Mouse (Mus musculus) forebrain, embryonic 10.5 days (tissue): Measurements from ENCODE around the gene Syna. TPM values are rescaled to one million over a fixed set of nuclear protein-coding genes. Genes with fewer than 3 reads are reported as not detected.

Experiments
- DNase-seq: peaks from one replicate; pipeline ENCODE4 v3.0.0-alpha.2; 2017; ENCODE audit warnings: low spot score; ENCODE audit errors: extremely low spot score
- H3K27ac ChIP-seq: fragments of 300-500 bp; sonication (generic); 2 replicates; pipeline ENCODE4 v1.5.1; 2016; ENCODE audit warnings: mild to moderate bottlenecking
- H3K27me3 ChIP-seq: fragments of 300-500 bp; sonication (generic); 2 replicates; pipeline ENCODE4 v1.6.1; 2016; ENCODE audit warnings: mild to moderate bottlenecking; ENCODE audit not compliant: poor library complexity, severe bottlenecking
- H3K36me3 ChIP-seq: fragments of 300-500 bp; sonication (generic); replicated peaks from 2 replicates; pipeline ENCODE4 v1.6.1; 2016; ENCODE audit warnings: mild to moderate bottlenecking, moderate library complexity
- H3K4me1 ChIP-seq: fragments of 300-500 bp; sonication (generic); 2 replicates; pipeline ENCODE4 v1.6.1; 2016
- H3K4me3 ChIP-seq: fragments of 300-500 bp; sonication (generic); 2 replicates; pipeline ENCODE4 v1.5.1; 2016; ENCODE audit warnings: mild to moderate bottlenecking, moderate library complexity
- H3K9me3 ChIP-seq: fragments of 300-500 bp; sonication (generic); 2 replicates; pipeline ENCODE4 v1.6.1; 2016; ENCODE audit warnings: mild to moderate bottlenecking, moderate library complexity
- WGBS: fragments of 180-500 bp; shearing (Covaris S2); methylation state at CpG from one replicate; pipeline ENCODE4 v1.1.7; 2016; 5-methylcytosine and 5-hydroxymethylcytosine counted together
- polyA plus RNA-seq: library from polyadenylated mRNA; unstranded; fragments of >200 nt; fragmentation: Nextera tagmentation; extraction: Ambion mirVana; gene quantifications from 2 replicates; pipeline ENCODE4 v1.2.1, GENCODE M21; 2016

Syna gene
- 0.10 TPM in 1 of 2 replicates, not detected in the other for polyA plus RNA-seq

DNA sequence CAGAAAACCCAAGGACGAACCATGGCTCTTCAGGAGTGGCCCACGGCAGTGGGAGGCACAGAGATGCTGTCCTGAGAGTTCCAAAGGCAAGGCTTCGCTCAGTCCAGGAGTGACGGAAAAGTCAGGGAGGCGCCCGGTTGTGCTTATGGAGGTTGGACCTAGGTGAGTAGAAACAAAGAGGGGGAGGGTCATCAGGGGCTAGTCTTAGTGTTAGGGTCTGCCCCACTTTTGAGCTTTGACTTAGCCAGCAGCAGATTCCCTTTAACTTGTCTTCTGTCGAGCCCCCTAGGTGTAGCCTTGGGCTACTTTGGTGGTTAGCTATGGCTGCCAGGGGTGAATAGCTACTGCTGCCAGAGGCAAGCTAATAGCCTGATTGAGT, at the start of gene Syna:
Gene Syna (minus strand): TSS at position 101 of the 379 bp plus-strand sequence.
- H3K27ac ChIP-seq = no peak within 1 kb of the TSS
- H3K36me3 ChIP-seq = no peaks in the 10 kb centered on the region
- H3K4me3 ChIP-seq = no peak within 1 kb of the TSS
- H3K27me3 ChIP-seq = no peaks in the 10 kb centered on the region
- H3K9me3 ChIP-seq = no peaks in the 10 kb centered on the region
- peaks cover 12% of the 10 kb centered on the region for H3K4me1 ChIP-seq
- DNase-seq = no peak
- WGBS = 90% methylated on average over 7 of the region's 7 CpGs

DNA sequence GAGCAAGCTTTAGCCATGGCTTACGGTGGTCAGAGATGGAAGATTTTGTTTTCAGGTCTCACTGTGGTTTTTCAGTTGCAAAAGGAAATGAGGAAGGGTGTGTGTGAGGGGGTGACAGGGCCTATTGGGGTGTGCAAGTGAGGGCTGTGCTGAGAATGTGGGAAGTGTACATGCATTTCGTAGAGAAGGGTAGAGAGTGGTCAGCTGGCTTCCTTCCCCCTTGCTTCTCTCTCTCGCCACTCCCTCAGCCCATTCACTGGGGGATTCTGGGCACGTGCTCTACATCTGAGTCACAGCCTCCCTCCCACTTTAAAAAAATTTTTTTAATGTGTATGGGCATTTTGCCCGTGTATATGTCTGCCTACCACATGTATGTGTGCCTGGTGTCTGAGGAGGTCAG, 47.1 kb upstream of the Syna start:
- Histone ChIP-seq H3K9me3 (no peaks in the 10 kb centered on the region), H3K36me3 (peaks cover 6% of the 10 kb centered on the region; the same call in 1 of the 2 replicates), H3K4me1 (peaks cover 2% of the 10 kb centered on the region; the same call in 1 of the 2 replicates), H3K27me3 (no peaks in the 10 kb centered on the region), H3K4me3 (no peak overlapping the region), H3K27ac (no peak overlapping the region)
- WGBS = 76% methylated on average over 5 of the region's 5 CpGs
- DNase-seq = no peak

DNA sequence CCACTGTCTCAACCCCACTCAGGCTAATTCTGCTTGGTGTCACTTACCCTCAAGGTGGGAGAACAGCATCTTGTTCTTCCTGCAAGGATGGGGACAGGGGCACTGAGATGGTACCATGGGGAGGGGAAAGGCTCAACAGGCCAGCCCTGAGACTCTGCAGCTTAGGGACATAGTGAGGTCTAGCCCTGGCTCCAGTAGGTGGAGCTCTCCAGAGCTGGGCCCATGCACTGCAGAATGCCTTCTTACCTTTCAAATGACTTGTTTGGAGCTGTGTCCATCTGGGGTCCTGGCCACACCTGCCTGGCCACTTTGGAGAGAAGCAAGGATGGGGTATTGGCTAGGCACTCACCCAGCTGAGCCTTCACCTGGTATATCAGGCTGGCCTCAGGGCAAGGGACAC, 46.3 kb upstream of the Syna start:
- H3K27me3 ChIP-seq = no peaks in the 10 kb centered on the region
- no peak for DNase-seq
- peaks cover 8% of the 10 kb centered on the region; the same call in 1 of the 2 replicates for H3K36me3 ChIP-seq
- no peak overlapping the region for H3K27ac ChIP-seq
- no peaks in the 10 kb centered on the region for H3K4me1 ChIP-seq
- no peaks in the 10 kb centered on the region for H3K9me3 ChIP-seq
- no peak overlapping the region for H3K4me3 ChIP-seq

DNA sequence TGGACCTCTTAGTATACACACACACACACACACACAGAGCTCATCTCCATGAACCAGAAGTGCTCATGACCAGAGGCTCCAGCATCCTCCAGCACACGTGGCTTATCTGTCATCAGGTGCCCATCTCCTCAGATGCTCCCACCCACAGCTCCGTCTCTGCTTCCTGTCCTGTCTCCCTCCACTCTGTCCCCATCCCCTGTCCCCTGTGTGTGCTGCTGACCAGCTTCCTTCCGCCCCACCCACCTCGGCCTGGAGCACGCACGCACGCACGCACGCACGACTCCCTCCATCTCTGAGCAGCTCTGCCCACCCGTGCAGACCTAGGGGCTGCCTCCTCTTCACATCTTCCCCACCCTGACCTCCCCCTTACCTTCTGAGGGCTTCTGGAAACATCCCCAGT, 44.4 kb upstream of the Syna start:
- no peaks in the 10 kb centered on the region for H3K9me3 ChIP-seq
- no peak for DNase-seq
- peaks cover 15% of the 10 kb centered on the region for H3K36me3 ChIP-seq
- H3K4me3 ChIP-seq = no peak overlapping the region
- no peaks in the 10 kb centered on the region for H3K4me1 ChIP-seq
- WGBS = 87% methylated on average over 11 of the region's 11 CpGs
- H3K27me3 ChIP-seq = no peaks in the 10 kb centered on the region
- no peak overlapping the region for H3K27ac ChIP-seq

DNA sequence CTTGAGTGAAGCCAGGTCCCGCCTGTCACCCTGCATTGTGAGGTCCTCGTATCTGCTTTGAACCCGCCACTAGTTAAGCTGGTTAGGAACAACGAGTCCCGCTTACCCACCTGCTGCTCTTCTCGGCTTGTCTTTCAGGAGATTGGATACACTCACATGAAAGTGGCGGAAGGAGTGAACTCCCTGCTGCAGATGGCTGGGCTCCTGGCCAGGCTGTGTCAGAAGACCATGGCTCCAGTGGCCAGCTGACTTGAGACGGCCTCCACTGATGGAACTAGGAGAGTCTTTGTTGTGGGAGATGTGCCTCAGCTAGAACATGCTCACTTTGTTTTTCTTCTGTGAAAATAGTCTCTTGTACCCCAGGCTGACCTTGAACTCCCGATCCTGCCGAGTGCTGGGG, 37.7 kb upstream of the Syna start:
- no peak overlapping the region for H3K27ac ChIP-seq
- DNase-seq = no peak
- H3K27me3 ChIP-seq = no peaks in the 10 kb centered on the region
- H3K36me3 ChIP-seq = peaks cover 79% of the 10 kb centered on the region
- H3K4me3 ChIP-seq = no peak overlapping the region
- WGBS = 93% methylated on average over 10 of the region's 10 CpGs
- no peaks in the 10 kb centered on the region for H3K4me1 ChIP-seq
- H3K9me3 ChIP-seq = no peaks in the 10 kb centered on the region

DNA sequence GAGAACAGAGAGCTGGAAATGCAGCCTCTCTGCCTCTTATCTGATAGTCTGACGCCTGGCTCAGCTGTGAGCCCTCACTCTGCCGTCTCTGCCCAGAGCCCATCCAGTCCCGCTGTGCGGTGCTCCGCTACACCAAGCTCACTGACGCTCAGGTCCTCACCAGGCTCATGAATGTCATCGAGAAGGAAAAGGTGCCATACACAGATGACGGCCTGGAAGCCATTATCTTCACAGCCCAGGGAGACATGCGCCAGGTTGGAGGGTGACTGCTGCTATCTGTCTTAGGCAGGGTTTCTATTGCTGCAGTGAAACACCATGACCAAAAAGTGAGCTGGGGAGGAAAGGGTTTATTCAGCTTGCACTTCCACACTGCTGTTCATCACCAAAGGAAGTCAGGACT, 33.1 kb upstream of the Syna start:
- no peak overlapping the region for H3K4me3 ChIP-seq
- H3K36me3 ChIP-seq = peaks cover 99% of the 10 kb centered on the region
- H3K9me3 ChIP-seq = no peaks in the 10 kb centered on the region
- DNase-seq = no peak
- 92% methylated on average over 9 of the region's 9 CpGs for WGBS
- H3K27me3 ChIP-seq = no peaks in the 10 kb centered on the region
- no peak overlapping the region for H3K27ac ChIP-seq
- no peaks in the 10 kb centered on the region for H3K4me1 ChIP-seq

DNA sequence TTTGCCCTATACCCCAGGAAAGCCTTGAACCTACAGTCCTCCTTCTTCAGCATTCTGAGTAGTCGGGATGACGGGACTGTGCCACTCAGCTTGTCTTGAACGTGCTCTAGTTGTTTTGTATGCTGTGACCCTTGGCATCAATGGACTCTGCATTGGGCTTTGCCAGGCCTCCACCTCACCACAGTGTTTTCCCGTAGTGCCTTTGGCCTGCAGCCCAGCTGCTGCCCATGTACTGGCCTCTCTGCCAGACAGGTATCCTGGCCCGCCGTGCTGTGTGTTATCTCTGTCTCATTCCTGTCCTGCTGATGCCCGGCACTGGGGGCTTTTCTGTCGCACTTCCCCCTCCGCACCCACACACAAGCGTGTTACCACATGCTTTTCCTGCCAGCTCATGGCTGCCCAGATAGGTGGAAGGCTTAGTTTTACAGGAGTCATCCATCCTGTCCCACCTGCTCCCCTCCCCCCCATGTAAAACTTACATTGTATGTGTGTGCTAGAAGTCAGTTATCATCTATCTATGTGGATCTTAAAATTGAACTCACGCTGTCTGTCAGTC, 32.1 kb upstream of the Syna start:
- Histone ChIP-seq H3K36me3 (peaks cover 99% of the 10 kb centered on the region), H3K9me3 (no peaks in the 10 kb centered on the region), H3K4me1 (no peaks in the 10 kb centered on the region), H3K4me3 (no peak overlapping the region), H3K27ac (no peak overlapping the region), H3K27me3 (no peaks in the 10 kb centered on the region)
- 95% methylated on average over 11 of the region's 11 CpGs for WGBS
- no peak for DNase-seq

DNA sequence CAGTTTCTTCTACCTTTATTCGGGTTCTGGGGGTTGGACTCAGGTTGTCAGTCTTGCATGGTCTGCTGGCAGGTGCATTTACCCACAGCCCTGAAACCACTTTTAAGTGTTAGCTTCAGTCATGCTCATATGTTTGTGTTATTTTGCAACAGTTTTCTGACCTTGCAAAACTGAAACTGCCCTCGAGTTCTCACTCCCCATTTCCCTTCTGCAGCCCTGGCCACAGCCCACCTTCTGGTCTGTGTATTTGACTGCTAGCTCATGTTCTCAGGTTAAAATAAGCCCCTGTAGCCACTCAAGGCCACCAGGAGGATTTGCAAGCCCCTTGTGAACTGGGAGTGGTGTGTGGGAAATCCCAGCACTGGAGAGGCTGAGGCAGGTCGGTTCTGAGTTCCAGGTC, 29.9 kb upstream of the Syna start:
- Histone ChIP-seq H3K27ac (no peak overlapping the region), H3K27me3 (no peaks in the 10 kb centered on the region), H3K4me1 (0 out of 2 replicates have a peak, but pooled peaks cover 3% of the 10 kb centered on the region), H3K4me3 (no peak overlapping the region), H3K36me3 (peaks cover 96% of the 10 kb centered on the region), H3K9me3 (no peaks in the 10 kb centered on the region)
- WGBS = 95% methylated on average over 3 of the region's 3 CpGs
- DNase-seq = no peak

DNA sequence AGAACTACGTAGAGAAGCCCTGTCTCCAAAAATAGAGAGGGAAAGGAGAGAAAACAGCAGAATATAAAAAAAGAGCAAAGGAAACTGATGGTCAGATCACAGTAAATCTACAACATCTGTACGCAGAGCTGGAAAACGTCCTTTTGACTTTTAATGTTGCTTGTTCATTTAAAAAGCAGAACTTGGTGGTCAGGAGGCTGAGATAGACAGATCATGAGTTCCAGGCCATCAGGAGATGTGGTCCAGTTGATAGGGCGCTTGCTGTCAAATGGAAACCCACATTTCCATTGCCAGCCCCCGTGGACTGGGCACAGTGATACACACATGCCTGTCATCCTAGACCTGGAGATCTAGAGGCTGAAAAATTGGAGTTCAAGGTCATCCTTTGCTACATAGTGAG, 24.8 kb upstream of the Syna start:
- Histone ChIP-seq H3K27me3 (no peaks in the 10 kb centered on the region), H3K4me3 (no peak overlapping the region), H3K27ac (no peak overlapping the region), H3K4me1 (peaks cover 17% of the 10 kb centered on the region), H3K9me3 (no peaks in the 10 kb centered on the region), H3K36me3 (peaks cover 47% of the 10 kb centered on the region)
- WGBS = 89% methylated on average over 5 of the region's 5 CpGs
- no peak for DNase-seq

DNA sequence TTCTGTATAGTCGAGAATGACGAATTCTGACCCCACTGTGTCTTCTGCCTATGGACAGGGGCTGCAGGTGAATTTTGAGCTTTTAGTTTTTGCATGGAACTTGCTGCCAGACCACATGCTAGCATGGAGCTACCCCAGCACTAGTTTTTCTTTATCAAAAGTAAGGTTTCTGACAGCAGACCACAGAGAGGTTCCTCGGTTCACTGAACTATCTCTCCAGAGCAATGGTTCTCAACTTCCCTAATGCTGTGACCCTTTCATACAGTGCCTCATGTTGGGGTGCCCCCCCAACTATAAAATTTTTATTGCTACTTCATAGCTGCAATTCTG, 23.9 kb upstream of the Syna start:
- 81% methylated on average over 3 of the region's 3 CpGs for WGBS

DNA sequence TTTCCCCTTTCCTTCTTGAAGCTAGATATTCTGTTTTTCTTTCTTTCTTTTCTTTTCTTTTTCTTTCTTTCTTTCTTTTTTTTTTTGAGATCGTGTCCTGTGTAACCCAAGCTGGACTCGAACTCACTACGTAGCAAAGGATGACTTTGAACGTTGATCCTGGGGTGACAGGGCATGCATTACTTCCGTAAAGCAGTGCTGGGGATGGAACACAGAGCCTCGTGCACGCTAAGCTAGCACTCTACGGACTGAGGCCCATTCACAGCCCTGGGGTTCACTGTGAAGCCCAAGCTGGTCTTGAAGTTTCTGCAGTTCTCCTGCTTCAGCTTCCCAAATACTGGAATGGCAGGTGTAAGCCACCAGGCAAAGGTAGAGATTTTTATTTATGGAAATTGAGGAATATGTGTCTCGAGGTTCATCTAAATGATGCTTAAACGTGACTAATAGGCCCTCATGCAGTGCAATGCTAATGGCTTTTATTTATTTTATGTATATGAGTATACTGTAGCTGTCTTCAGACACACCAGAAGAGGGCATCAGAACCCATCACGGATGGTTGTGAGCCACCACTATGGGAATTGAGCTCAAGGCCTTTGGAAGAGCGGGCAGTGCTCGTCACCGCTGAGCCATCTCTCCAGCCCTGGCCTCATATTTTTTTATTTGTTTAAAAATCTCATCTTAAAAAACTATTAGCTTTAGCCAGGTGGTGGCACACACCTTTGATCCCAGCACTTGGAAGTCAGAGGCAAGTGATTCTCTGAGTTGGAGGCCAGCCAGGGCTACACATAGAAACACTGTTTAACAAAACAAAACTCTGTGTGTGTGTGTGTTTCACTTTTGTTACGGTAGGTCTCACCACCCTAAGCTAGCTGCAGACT, 23.3 kb upstream of the Syna start:
- peak overlapping the region; percentile 88 for H3K27ac ChIP-seq
- no peaks in the 10 kb centered on the region for H3K27me3 ChIP-seq
- H3K4me1 ChIP-seq = peaks cover 17% of the 10 kb centered on the region
- 34% methylated on average over 15 of the region's 15 CpGs for whole genome bisulfite sequencing
- peaks cover 32% of the 10 kb centered on the region for H3K36me3 ChIP-seq
- H3K9me3 ChIP-seq = no peaks in the 10 kb centered on the region
- peak overlapping the region; percentile 70 for H3K4me3 ChIP-seq
- DNase-seq = no peak

More for the DNA sequence above, 23.9 kb upstream of the Syna start:
- H3K4me3 ChIP-seq = peak overlapping the region; percentile 70
- H3K9me3 ChIP-seq = no peaks in the 10 kb centered on the region
- H3K4me1 ChIP-seq = peaks cover 17% of the 10 kb centered on the region
- peaks cover 38% of the 10 kb centered on the region for H3K36me3 ChIP-seq
- DNase-seq = no peak
- H3K27ac ChIP-seq = no peak overlapping the region
- no peaks in the 10 kb centered on the region for H3K27me3 ChIP-seq

DNA sequence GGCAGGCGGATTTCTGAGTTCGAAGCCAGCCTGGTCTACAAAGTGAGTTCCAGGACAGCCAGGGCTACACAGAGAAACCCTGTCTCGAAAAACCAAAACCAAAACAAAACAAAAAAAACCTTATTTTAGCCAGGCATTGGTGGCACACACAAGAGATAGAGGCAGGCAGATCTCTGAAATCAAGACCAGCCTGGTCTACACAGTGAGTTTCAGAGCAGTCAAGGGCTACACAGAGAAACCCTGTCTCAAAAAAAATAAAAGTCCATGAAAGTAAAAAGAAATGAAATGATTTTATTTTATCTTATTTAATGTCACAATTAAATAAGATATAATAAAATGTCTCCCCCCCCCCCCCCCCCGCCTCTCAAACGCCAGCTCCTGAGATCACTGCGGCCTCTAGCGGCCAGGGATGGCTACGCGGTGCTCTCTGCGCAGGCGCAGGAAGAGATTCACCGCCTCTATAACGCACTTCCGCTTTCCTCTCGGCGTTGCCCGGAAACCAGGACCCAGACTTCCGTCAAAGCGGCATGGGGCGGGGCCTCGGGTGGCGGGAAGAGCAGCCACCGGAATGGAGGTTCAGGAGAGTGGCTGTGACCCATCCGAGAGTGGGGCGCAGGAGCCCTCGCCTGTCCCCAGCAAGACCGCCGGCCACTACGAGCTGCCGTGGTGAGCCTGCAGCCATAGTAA, 22.4 kb upstream of the Syna start:
- 8% methylated on average over 29 of the region's 30 CpGs for WGBS
- H3K27ac ChIP-seq = peak overlapping the region; percentile 88
- DNase-seq = peak; percentile 96
- no peaks in the 10 kb centered on the region for H3K9me3 ChIP-seq
- H3K27me3 ChIP-seq = no peaks in the 10 kb centered on the region
- peaks cover 23% of the 10 kb centered on the region for H3K36me3 ChIP-seq
- peak overlapping the region; percentile 70 for H3K4me3 ChIP-seq
- peaks cover 17% of the 10 kb centered on the region for H3K4me1 ChIP-seq

DNA sequence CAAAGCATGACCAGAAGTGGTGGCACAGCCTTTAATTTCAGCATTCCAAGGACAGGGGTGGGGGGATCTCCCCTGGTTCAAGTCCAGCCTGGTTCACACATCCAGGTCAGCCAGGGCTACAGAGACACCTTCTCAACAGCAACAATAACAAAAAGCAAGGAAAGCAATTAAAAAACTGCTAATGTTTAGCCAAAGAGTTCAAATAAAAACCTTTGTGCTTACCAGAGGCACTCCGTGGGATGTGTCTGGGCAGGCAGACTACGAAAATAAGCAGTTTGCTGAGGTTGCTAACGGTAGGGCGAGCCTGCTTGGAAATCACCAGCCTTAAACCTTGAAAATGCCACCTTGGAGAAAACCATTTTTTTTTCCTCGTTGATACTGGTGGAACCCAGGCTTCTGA, 21.2 kb upstream of the Syna start, which contains the start of gene Rfc2:
Gene Rfc2 (plus strand): TSS at position 221 of the 400 bp plus-strand sequence.
- DNase-seq = no peak
- 88% methylated on average over 5 of the region's 5 CpGs for WGBS
- H3K27ac ChIP-seq = no peak within 1 kb of the TSS
- H3K27me3 ChIP-seq = no peaks in the 10 kb centered on the region
- peaks cover 17% of the 10 kb centered on the region for H3K4me1 ChIP-seq
- no peaks in the 10 kb centered on the region for H3K9me3 ChIP-seq
- H3K4me3 ChIP-seq = 0 out of 2 replicates have a peak within 1 kb of the TSS, but pooled peaks have one; percentile 70
- H3K36me3 ChIP-seq = 0 out of 2 replicates have a peak, but pooled peaks cover 11% of the 10 kb centered on the region
